Mouse (Mus musculus) E14TG2a.4 (cell line): ENCODE measurements around the gene Mrtfa.

Experiments used
- CTCF ChIP-seq: conservative IDR thresholded peaks from 2 replicates; pipeline ENCODE4 v1.5.1; 2014; ENCODE audit warnings: low read length
- POU5F1 ChIP-seq: IDR thresholded peaks from 2 replicates; pipeline ENCODE4 v1.6.1; 2014; ENCODE audit warnings: low read length, borderline replicate concordance

DNA sequence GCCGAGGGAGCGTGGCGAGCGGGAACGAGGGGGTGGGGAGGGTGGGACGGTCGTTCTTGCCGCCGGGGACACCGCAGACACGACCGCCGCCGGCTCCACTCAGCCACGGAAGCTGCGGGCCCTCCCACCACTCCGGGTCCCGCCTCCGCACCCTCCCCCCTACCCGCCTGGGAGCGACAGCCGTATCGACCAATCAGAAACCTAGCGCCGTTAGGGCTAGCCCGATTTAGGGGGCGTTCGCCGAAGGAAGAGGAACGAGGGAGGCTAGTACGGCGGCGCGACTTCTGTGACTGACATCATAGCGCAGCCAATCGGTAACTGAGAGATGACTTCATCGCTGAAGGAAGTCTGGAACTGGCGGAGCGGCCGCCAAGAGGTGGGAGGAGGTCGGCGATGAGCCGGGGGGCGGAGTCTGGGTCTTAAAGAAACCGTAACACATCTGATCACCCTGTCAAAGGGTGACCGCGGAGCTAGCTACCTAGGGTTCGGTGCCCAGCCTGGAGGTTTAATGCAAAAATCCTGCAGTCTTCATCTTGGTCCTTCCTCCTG lies at the start of gene Mrtfa:
- no peak for TF ChIP-seq CTCF
- no peak for TF ChIP-seq POU5F1
